Mouse (Mus musculus): ENCODE measurements around the gene Rxra. TPM values are rescaled to one million over a fixed set of nuclear protein-coding genes. Genes with fewer than 3 reads are reported as not detected.

Rxra gene
- polyA plus RNA-seq, 2 experiments from 2014 or later: 7.7 to 11.7 TPM

GRCm38 (mm10) chr2:27670746-27671145, 5.5 kb upstream of the Rxra start:
- no peak for ATAC-seq

GRCm38 (mm10) chr2:27671633-27672091, 4.6 kb upstream of the Rxra start:
- no peak for ATAC-seq

DNA sequence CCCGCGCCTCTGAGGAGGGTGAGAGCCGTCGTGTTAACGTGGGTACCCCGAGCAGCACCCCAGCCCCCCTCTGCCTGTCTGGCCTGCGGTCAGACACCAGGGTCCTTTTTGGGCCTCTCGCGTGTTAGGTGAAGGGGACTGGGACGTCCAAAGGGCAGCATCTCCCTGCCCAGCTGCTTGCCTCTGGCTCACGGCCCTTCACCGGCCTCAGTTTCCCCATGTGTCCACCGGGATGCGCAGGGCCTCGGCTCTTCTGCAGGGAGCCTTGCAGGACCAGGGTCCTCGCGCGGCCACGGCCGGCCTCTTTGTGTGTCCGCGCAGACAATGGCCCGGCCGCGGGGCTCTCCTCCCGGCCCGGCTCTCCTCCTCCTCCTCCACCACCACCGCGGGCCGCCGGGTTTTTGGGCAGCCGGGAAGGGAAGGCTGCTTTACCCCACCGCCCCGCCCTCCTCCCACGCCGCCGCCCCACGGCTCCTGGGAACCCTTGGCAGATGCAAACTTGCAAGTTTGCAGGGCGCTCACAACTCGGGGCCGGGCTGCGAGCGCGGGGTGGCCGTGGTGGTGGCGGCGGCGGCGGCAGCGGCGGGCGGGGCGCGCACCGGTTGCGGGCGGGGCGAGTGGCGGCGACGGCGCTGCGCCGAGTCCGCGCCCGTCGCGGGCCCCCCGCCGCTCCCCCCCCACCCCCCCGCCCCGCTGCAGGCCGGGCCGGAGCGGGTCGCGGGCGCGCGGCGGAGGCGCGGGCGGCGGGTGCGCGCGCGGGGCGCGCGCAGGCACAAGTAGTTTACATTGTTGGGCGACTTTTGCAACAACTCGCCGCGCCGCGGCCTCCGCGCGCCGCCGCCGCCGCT, 462 bp downstream of the Rxra start:
- ATAC-seq: peak; percentile 30

DNA sequence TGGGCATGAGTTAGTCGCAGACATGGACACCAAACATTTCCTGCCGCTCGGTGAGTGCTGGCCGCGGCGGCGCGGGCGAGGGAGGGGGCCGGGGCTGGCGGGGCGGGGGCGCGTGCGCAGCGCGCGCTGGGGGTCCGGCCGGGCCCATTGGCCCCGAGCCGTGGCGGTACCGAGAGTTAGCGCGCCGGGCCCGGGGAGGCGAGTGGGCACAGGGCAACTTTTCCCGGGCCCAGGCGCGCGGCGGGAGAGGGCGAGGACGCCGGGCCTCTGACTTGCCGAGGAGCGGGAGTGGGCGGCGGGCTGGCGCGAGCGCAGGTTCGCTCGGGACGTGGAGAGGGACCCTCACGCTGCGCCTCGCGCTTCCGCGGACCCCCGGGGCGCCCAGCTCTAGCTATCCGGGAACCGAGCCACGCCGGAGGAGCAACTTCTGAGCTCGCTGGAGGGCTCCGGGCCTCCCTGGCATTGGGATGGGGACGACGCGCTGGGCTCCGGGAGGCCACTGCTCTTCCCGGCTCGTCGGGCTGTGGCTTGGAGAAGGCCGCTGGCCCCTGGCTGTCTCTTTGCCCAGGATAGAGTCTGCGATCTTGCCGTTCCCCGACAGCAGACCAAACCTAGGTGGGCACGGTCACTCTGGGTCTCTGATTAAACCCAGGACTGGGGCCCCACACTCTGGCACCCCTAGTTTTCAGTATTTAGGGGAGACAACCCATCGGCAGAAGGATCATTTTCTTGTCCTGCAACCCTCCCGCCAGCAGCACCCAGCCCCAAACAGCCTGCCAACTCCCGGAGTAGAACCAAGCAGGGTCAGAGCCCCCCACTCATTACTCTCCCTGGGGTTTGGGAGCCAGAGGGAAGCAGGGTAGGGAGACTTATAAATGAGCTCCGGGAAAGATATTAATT, 1.4 kb downstream of the Rxra start:
- ATAC-seq: peak; percentile 43

GRCm38 (mm10) chr2:27678331-27678730, 2.1 kb downstream of the Rxra start:
- no peak for ATAC-seq

GRCm38 (mm10) chr2:27678836-27679480, 2.7 kb downstream of the Rxra start:
- ATAC-seq: no peak

DNA sequence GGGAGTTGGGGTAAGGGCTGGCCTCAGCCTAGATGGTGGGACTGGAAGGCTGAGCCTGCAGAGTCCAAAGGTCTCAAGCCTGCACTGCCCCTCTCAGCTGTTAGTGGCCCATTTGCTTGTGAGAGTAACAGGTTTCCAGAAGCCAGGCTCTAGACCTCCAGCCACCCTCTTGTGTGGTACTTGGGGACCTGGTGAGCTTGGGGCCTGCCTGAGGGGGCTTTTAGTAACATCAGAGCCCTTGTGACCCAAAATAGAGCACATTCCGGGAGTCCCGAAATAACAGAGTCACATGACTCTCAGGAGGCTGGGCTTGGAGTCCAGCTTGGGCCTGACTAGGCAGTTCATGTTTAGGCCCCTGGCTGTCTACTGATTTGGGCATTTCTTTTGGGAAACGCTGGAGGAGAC, 3.4 kb downstream of the Rxra start:
- ATAC-seq: no peak

GRCm38 (mm10) chr2:27680058-27680457, 3.8 kb downstream of the Rxra start:
- ATAC-seq: no peak

- ATAC-seq: no peak
Observed at GRCm38 (mm10) chr2:27680595-27680994, 4.4 kb downstream of the Rxra start.

DNA sequence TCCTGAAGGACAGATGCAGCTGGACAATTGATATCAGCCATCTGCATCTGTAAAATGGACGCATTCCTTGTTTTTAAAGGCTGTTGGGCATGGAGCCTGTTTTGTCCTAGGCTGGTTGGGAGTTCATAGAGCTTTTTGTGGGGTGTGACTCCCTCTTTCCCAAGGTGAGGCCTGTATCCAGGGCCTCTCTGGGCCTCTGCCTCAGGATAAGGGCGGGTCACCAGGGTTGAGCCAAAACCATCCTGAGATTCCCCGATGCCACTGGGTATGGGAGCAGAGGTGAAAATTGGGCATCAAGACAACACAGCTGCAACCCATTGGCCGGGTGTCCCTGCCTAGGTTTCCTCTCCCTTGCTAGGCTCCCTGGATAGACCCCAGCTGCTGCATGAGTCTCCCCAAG, 5.2 kb downstream of the Rxra start:
- no peak for ATAC-seq

GRCm38 (mm10) chr2:27682096-27682495, 5.9 kb downstream of the Rxra start:
- ATAC-seq: no peak

DNA sequence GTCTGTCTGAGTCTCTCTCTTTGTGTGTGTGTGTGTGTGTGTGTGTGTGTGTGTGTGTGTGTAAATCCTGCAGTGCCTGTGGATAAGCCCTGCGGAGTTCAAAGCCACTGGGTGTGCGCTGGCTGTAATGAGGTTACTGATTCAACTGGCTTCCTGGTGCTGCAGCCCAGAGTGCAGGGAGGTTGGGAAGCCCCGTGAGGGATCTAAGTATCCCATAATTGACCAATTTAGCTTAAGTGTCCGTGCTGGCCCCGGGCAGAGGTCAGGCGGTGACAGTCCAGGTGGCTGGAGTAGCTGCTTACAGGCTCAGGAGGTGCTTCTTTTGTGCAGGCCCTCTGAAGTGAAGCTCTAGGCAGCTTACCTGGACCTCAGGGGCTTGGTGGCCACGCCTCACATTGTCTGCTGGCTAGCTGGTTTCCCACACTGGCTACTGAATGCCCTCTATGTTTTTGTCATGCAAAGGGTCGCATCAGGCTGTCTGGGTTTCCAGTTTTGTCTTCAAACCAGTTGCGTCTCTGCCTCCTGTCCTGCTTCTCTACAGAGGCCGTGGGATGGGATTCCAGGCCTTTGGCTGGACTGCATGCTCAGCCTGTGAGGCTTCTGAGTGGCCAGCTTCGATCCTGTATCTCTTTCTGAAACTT, 7.9 kb downstream of the Rxra start:
- ATAC-seq: no peak

DNA sequence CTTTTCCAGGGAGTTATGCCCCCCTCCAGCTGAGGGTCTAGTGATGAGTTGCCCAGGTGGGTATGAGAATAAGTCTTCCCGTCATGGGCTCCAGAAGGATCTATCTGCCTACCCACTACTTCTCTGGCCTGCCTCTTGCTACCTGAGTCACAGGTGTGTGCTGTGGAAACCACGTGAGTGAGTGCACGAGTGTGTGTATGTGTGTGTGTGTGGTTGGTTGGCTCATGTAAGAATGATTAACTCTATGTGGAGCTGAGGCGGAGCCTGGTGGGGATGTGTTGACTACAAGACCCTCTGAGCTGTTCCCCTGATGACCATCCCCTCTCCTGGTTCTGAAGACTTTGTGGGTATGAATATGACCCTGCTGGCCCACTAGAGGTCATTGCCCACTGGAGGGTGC, 9.7 kb downstream of the Rxra start:
- no peak for ATAC-seq

GRCm38 (mm10) chr2:27686335-27686734, 10.1 kb downstream of the Rxra start:
- no peak for ATAC-seq

- ATAC-seq: no peak
Observed at GRCm38 (mm10) chr2:27687041-27687440, 10.8 kb downstream of the Rxra start.

DNA sequence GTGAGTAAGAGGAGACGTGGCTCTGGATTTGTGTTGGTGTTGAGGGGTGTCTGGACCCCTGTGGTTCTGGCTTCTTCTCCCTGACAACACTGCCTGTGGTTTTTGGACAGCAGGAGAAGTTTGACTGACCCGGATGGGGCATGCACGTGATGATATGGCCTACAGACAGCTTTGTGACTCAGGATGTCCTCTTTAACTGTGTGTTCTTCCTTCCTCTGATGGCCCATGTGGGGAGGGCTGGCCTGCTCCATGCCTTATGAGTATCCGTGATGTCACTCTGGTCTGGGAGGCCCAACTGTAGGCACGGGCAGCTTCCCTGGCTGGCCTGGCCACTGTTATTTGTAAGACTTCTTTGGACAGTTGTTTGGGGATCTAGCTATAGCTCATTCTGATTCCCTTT, 11.7 kb downstream of the Rxra start:
- no peak for ATAC-seq

- no peak for ATAC-seq
Observed at GRCm38 (mm10) chr2:27690714-27691113, 14.5 kb downstream of the Rxra start.

- ATAC-seq: no peak
Observed at GRCm38 (mm10) chr2:27691139-27691720, 15.0 kb downstream of the Rxra start.

- no peak for ATAC-seq
Observed at GRCm38 (mm10) chr2:27692608-27693007, 16.4 kb downstream of the Rxra start.

DNA sequence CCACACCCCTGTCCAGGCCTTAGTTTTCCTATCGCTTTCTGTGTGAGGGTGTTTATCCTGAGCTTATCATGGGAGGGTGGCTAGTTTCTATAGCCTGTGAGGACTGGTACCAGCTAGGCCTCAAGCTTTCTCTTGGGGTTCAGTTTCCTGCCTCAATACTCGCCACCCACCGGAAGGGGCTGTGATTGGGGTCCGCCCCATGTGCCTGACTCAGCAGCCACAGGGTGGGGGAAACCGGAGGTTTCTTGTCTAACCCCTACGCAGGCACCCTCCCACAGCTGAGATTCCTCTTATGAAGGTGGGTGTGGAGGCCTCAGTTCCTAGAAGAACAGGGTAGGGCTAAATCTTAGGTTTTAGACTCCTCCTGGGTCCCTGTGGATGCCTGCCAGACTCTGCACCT, 17.4 kb downstream of the Rxra start:
- peak; percentile 93 for ATAC-seq

GRCm38 (mm10) chr2:27699574-27699973, 23.3 kb downstream of the Rxra start:
- ATAC-seq: no peak

- no peak for ATAC-seq
Observed at GRCm38 (mm10) chr2:27702283-27702682, 26.0 kb downstream of the Rxra start.

All from activated CD4-positive, CD25-positive, alpha-beta regulatory T cell, adult 4 months (primary cell).